Mouse (Mus musculus) cortical plate, adult 2 months (tissue): Measurements from ENCODE around the gene Wnk1. TPM values are rescaled to one million over a fixed set of nuclear protein-coding genes. Genes with fewer than 3 reads are reported as not detected.
"Not testable (repeated sequence)": the region's sequence is repeated elsewhere in the genome, so short reads cannot be mapped to it uniquely, and the experiment has no call there.

Source experiments
- H3K27ac ChIP-seq: fragments of 200-500 bp; 2 replicates; pipeline ENCODE4 v1.5.1; 2012; ENCODE audit warnings: low read length, control low read depth, inconsistent platforms; ENCODE audit not compliant: insufficient read depth
- H3K4me1 ChIP-seq: fragments of 200-500 bp; 2 replicates; pipeline ENCODE4 v1.6.1; 2011; ENCODE audit warnings: low read length; ENCODE audit not compliant: control insufficient read depth, insufficient read depth
- H3K4me3 ChIP-seq: fragments of 200-500 bp; 2 replicates; pipeline ENCODE4 v1.5.1; 2011; ENCODE audit warnings: mild to moderate bottlenecking, low read length, control low read depth; ENCODE audit not compliant: insufficient read depth
- CTCF ChIP-seq: fragments of 200-500 bp; IDR thresholded peaks from 2 replicates; pipeline ENCODE4 v1.5.1; 2011; ENCODE audit warnings: mild to moderate bottlenecking, control low read depth, low read length; ENCODE audit not compliant: insufficient read depth; ENCODE audit errors: extremely low read depth
- POLR2A ChIP-seq: fragments of 200-500 bp; IDR thresholded peaks from 2 replicates; pipeline ENCODE4 v1.6.1; 2011; ENCODE audit warnings: mild to moderate bottlenecking, low read length, control low read depth; ENCODE audit not compliant: insufficient read depth; ENCODE audit errors: extremely low read depth
- polyA plus RNA-seq: library from polyadenylated mRNA; depleted of rRNA; stranded (reverse); fragments of >200 nt; gene quantifications from 2 replicates; pipeline ENCODE4 v1.2.3, GENCODE M21; 2012; rRNA removed

The Wnk1 gene
- polyA plus RNA-seq, result 206 and 212 TPM in 2 replicates

- H3K4me3 ChIP-seq, result peak within 1 kb of the TSS; percentile 83
- peak within 1 kb of the TSS; percentile 66; the same call in 1 of the 2 replicates for H3K27ac ChIP-seq
- H3K4me1 ChIP-seq, result 0 out of 2 replicates have a peak, but pooled peaks cover 1% of the 10 kb centered on the region
- TF ChIP-seq POLR2A (peak; percentile 97), CTCF (no peak)
These were observed at the start of gene Wnk1 for GRCm38 (mm10) chr6:120038366-120039255. Gene Wnk1 (minus strand): TSS chr6:120038672.

- H3K4me3 ChIP-seq, H3K27ac ChIP-seq, H3K4me1 ChIP-seq: not testable (repeated sequence)
These were observed 48.6 kb upstream of the Wnk1 start for GRCm38 (mm10) chr6:120087041-120087440.

- H3K4me3 ChIP-seq, result no peak overlapping the region
- no peaks in the 10 kb centered on the region for H3K4me1 ChIP-seq
- no peak overlapping the region for H3K27ac ChIP-seq
- no peak for TF ChIP-seq POLR2A
- no peak for TF ChIP-seq CTCF
These were observed 47.4 kb upstream of the Wnk1 start for GRCm38 (mm10) chr6:120085832-120086231.

GRCm38 (mm10) chr6:120084983-120085382 lies 46.5 kb upstream of the Wnk1 start:
- no peak overlapping the region for H3K27ac ChIP-seq
- H3K4me1 ChIP-seq, result no peaks in the 10 kb centered on the region
- H3K4me3 ChIP-seq, result no peak overlapping the region
- no peak for TF ChIP-seq CTCF
- no peak for TF ChIP-seq POLR2A

- no peak for TF ChIP-seq POLR2A
- no peak for TF ChIP-seq CTCF
- Histone ChIP-seq H3K27ac (no peak overlapping the region), H3K4me1 (no peaks in the 10 kb centered on the region), H3K4me3 (no peak overlapping the region)
These were observed 45.0 kb upstream of the Wnk1 start for GRCm38 (mm10) chr6:120083442-120083841.

GRCm38 (mm10) chr6:120082951-120083411 lies 44.5 kb upstream of the Wnk1 start:
- Histone ChIP-seq H3K4me1 (no peaks in the 10 kb centered on the region), H3K4me3 (no peak overlapping the region), H3K27ac (no peak overlapping the region)
- TF ChIP-seq CTCF (no peak), POLR2A (no peak)

- H3K27ac ChIP-seq, result no peak overlapping the region
- H3K4me1 ChIP-seq, result no peaks in the 10 kb centered on the region
- H3K4me3 ChIP-seq, result no peak overlapping the region
- no peak for TF ChIP-seq POLR2A
These were observed 43.9 kb upstream of the Wnk1 start for GRCm38 (mm10) chr6:120082251-120082950.

- H3K4me1 ChIP-seq, result no peaks in the 10 kb centered on the region
- TF ChIP-seq POLR2A (no peak), CTCF (no peak)
- no peak overlapping the region for H3K27ac ChIP-seq
- H3K4me3 ChIP-seq, result no peak overlapping the region
These were observed 43.0 kb upstream of the Wnk1 start for GRCm38 (mm10) chr6:120081516-120081915.

- Histone ChIP-seq H3K27ac (no peak overlapping the region), H3K4me1 (no peaks in the 10 kb centered on the region), H3K4me3 (no peak overlapping the region)
- TF ChIP-seq CTCF (no peak), POLR2A (no peak)
These were observed 41.1 kb upstream of the Wnk1 start for GRCm38 (mm10) chr6:120079547-120079946.
